Comparison of ENCODE assay signal across 23 mouse cellular contexts in the genomic region with DNA sequence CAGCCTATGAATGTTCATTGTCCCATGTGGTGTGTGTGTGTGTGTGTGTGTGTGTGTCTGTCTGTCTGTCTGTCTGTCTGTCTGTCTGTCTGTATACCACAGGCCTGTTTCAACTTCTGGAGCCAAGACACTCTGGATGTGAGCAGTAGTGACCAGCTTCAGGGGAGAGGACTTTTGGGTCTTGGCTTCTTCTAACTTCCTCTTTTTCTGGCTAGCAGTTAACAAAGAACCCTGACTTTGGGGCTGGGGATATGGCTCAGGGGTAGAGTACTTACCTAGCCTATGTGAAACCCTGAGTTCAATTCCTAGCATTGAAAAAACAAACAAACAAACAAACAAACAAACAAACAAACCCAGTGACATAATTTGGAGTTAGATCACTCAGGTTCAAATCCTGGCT. TPM values are rescaled to one million over a fixed set of nuclear protein-coding genes. Genes with fewer than 3 reads are reported as not detected.
DNase-seq lines count a peak whose midpoint lies in the region; ATAC-seq lines count a peak whose summit lies in the region.
"Had no signal": no experiment of that assay in that cellular context is flagged by ENCODE, and none has a peak within 500 bp of the region (broad histone marks: within the 10 kb centered on the region; RNA-seq: fewer than 3 reads in every experiment).

No protein-coding gene starts in this region.

- H3K36me3 ChIP-seq in liver, embryonic 12.5 days: no peaks in the 10 kb centered on the region
- H3K36me3 ChIP-seq in liver, embryonic 15.5 days (replicated peaks): no peaks in the 10 kb centered on the region
- no peaks in the 10 kb centered on the region for H3K36me3 ChIP-seq in splenic B cell, adult 2 months (ENCODE audit: control insufficient read depth, insufficient read depth, low read length, poor library complexity, severe bottlenecking)
- H3K36me3 ChIP-seq: embryonic facial prominence, embryonic 13.5 days; forebrain, embryonic 15.5 days; heart, embryonic 12.5 days; hindbrain, embryonic 15.5 days; limb, embryonic 15.5 days; lung, embryonic 15.5 days; midbrain, embryonic 13.5 days; neural tube, embryonic 12.5 days; stomach, embryonic 15.5 days had no signal

- H3K27ac ChIP-seq in liver, embryonic 12.5 days: peak overlapping the region; percentile 31; the same call in 1 of the 2 replicates
- H3K27ac ChIP-seq in liver, embryonic 15.5 days (replicated peaks): 0 out of 2 replicates have a peak overlapping the region, but pooled peaks have one; percentile 45
- H3K27ac ChIP-seq: embryonic facial prominence, embryonic 13.5 days; forebrain, embryonic 15.5 days; hindbrain, embryonic 15.5 days; kidney, postnatal 0 days; limb, embryonic 15.5 days; lung, embryonic 15.5 days; midbrain, embryonic 13.5 days; neural tube, embryonic 12.5 days; stomach, embryonic 15.5 days had no signal

- H3K4me1 ChIP-seq in liver, embryonic 12.5 days: peaks cover 66% of the 10 kb centered on the region
- H3K4me1 ChIP-seq in liver, embryonic 15.5 days (replicated peaks): peaks cover 30% of the 10 kb centered on the region
- H3K4me1 ChIP-seq: embryonic facial prominence, embryonic 13.5 days; forebrain, embryonic 15.5 days; hindbrain, embryonic 15.5 days; limb, embryonic 15.5 days; lung, embryonic 15.5 days; midbrain, embryonic 13.5 days; neural tube, embryonic 12.5 days; stomach, embryonic 15.5 days had no signal

- no peak for ATAC-seq in liver, embryonic 12.5 days
- no peak for ATAC-seq in liver, embryonic 15.5 days (ENCODE audit: insufficient read depth)
- ATAC-seq: forebrain, embryonic 15.5 days; intestine, embryonic 16.5 days; midbrain, embryonic 13.5 days had no signal

- H3K4me2 ChIP-seq in liver, embryonic 12.5 days: no peak overlapping the region
- no peak overlapping the region for H3K4me2 ChIP-seq in liver, embryonic 15.5 days
- H3K4me2 ChIP-seq: embryonic facial prominence, embryonic 13.5 days; forebrain, embryonic 15.5 days; hindbrain, embryonic 15.5 days; limb, embryonic 15.5 days; lung, embryonic 15.5 days; midbrain, embryonic 13.5 days; neural tube, embryonic 12.5 days; stomach, embryonic 15.5 days had no signal

- H3K27me3 ChIP-seq in liver, embryonic 12.5 days (replicated peaks): no peaks in the 10 kb centered on the region
- H3K27me3 ChIP-seq in liver, embryonic 15.5 days: no peaks in the 10 kb centered on the region
- H3K27me3 ChIP-seq in splenic B cell, adult 2 months (ENCODE audit: control insufficient read depth, insufficient read depth, low read length, poor library complexity, severe bottlenecking): no peaks in the 10 kb centered on the region
- H3K27me3 ChIP-seq: embryonic facial prominence, embryonic 13.5 days; forebrain, embryonic 15.5 days; heart, embryonic 12.5 days; hindbrain, embryonic 15.5 days; limb, embryonic 15.5 days; lung, embryonic 15.5 days; midbrain, embryonic 13.5 days; neural tube, embryonic 12.5 days; stomach, embryonic 15.5 days had no signal

- no peak for DNase-seq in liver
- peak; percentile 61 for DNase-seq in MEL-GATA-1-ER (ENCODE audit: extremely low read depth, low read depth)
- DNase-seq in splenic B cell, adult 2 months (ENCODE audit: low read depth, low spot score): peak; percentile 58
- DNase-seq in cerebellum, adult 9-10 months: no peak
- DNase-seq in ovary, postnatal 10 days (ENCODE audit: low spot score): no peak
- DNase-seq: adrenal gland, postnatal 36 days; cerebellum, adult 9-11 months; gastrocnemius, postnatal 25 days; lung, postnatal 4 days; thymus, adult 2 months had no signal

- no peak overlapping the region for H3K4me3 ChIP-seq in liver, embryonic 12.5 days
- no peak overlapping the region for H3K4me3 ChIP-seq in liver, embryonic 15.5 days (replicated peaks)
- H3K4me3 ChIP-seq: embryonic facial prominence, embryonic 13.5 days; forebrain, embryonic 15.5 days; heart, embryonic 12.5 days; hindbrain, embryonic 15.5 days; limb, embryonic 15.5 days; lung, embryonic 15.5 days; midbrain, embryonic 13.5 days; neural tube, embryonic 12.5 days; stomach, embryonic 15.5 days had no signal

- no peak overlapping the region for H3K9ac ChIP-seq in liver, embryonic 12.5 days
- H3K9ac ChIP-seq in liver, embryonic 15.5 days: no peak overlapping the region
- H3K9ac ChIP-seq: embryonic facial prominence, embryonic 13.5 days; forebrain, embryonic 15.5 days; heart, embryonic 12.5 days; hindbrain, embryonic 15.5 days; limb, embryonic 15.5 days; lung, embryonic 15.5 days; midbrain, embryonic 13.5 days; neural tube, embryonic 12.5 days; stomach, embryonic 15.5 days had no signal

- H3K9me3 ChIP-seq in liver, embryonic 12.5 days (replicated peaks): no peaks in the 10 kb centered on the region
- H3K9me3 ChIP-seq in liver, embryonic 15.5 days (replicated peaks): no peaks in the 10 kb centered on the region
- H3K9me3 ChIP-seq: embryonic facial prominence, embryonic 13.5 days; forebrain, embryonic 15.5 days; heart, embryonic 12.5 days; hindbrain, embryonic 15.5 days; limb, embryonic 15.5 days; lung, embryonic 15.5 days; midbrain, embryonic 13.5 days; neural tube, embryonic 12.5 days; stomach, embryonic 15.5 days had no signal

RNA-seq across cellular contexts. Expression of gene Plcg2, which starts 44.9 kb away (rescaled TPM):
- polyA plus RNA-seq in liver, embryonic 12.5 days (2016; fragmentation: Nextera tagmentation; extraction: Ambion mirVana): 11.9 and 13.3 TPM in 2 replicates
- 7.4 and 8.2 TPM in 2 replicates for polyA plus RNA-seq in liver, embryonic 15.5 days (2015; fragmentation: Nextera tagmentation; extraction: Ambion mirVana)

Comparison
In these comparisons a context has a peak if more than half of its experiments do, and no peak if none do; other contexts are left out.
1. DNase-seq: peak in MEL-GATA-1-ER (single experiment) and splenic B cell, adult 2 months (single experiment); none in liver (single experiment), cerebellum, adult 9-10 months (single experiment) and ovary, postnatal 10 days (single experiment).